Mouse (Mus musculus) intestine, embryonic 15.5 days (tissue): ENCODE data around the gene Zic5. TPM values are rescaled to one million over a fixed set of nuclear protein-coding genes. Genes with fewer than 3 reads are reported as not detected.

Experiments
- ATAC-seq: fragments of 200-750 bp; cut with Nextera tagmentation; 2 replicates; pipeline ENCODE4 v1.8.0; 2017; ENCODE audit warnings: moderate TSS enrichment, moderate library complexity
- H3K27ac ChIP-seq: fragments of 300-500 bp; sonication (generic); 2 replicates; pipeline ENCODE4 v1.5.1; 2015; ENCODE audit warnings: mild to moderate bottlenecking, inconsistent platforms
- H3K27me3 ChIP-seq: fragments of 300-500 bp; sonication (generic); replicated peaks from 2 replicates; pipeline ENCODE4 v1.6.1; 2015; ENCODE audit warnings: inconsistent platforms
- H3K36me3 ChIP-seq: fragments of 300-500 bp; sonication (generic); 2 replicates; pipeline ENCODE4 v1.6.1; 2015; ENCODE audit warnings: inconsistent platforms
- H3K4me1 ChIP-seq: fragments of 300-500 bp; sonication (generic); replicated peaks from 2 replicates; pipeline ENCODE4 v1.6.1; 2015; ENCODE audit warnings: inconsistent platforms
- H3K4me2 ChIP-seq: fragments of 300-500 bp; sonication (generic); replicated peaks from 2 replicates; pipeline ENCODE4 v1.6.1; 2015; ENCODE audit warnings: mild to moderate bottlenecking, inconsistent platforms
- H3K4me3 ChIP-seq: fragments of 300-500 bp; sonication (generic); replicated peaks from 2 replicates; pipeline ENCODE4 v1.5.1; 2015; ENCODE audit warnings: inconsistent platforms
- H3K9ac ChIP-seq: fragments of 300-500 bp; sonication (generic); 2 replicates; pipeline ENCODE4 v1.6.1; 2015; ENCODE audit warnings: inconsistent platforms
- H3K9me3 ChIP-seq: fragments of 300-500 bp; sonication (generic); 2 replicates; pipeline ENCODE4 v1.6.1; 2016; ENCODE audit warnings: inconsistent platforms
- WGBS: fragments of 180-500 bp; shearing (Covaris S2); methylation state at CpG from one replicate; pipeline ENCODE4 v1.1.7; 2015; 5-methylcytosine and 5-hydroxymethylcytosine counted together
- polyA plus RNA-seq: library from polyadenylated mRNA; unstranded; fragments of >200 nt; fragmentation: Nextera tagmentation; extraction: Ambion mirVana; gene quantifications from 2 replicates; pipeline ENCODE4 v1.2.1, GENCODE M21; 2015

Zic5 gene
- polyA plus RNA-seq, 1 experiment from 2014 or later, result not detected

GRCm38 (mm10) chr14:122432558-122432957 lies 32.9 kb downstream of the Zic5 start:
- Histone ChIP-seq H3K9me3 (no peaks in the 10 kb centered on the region), H3K27me3 (no peaks in the 10 kb centered on the region), H3K4me1 (no peaks in the 10 kb centered on the region), H3K9ac (no peak overlapping the region), H3K4me3 (no peak overlapping the region), H3K4me2 (no peak overlapping the region), H3K36me3 (no peaks in the 10 kb centered on the region), H3K27ac (no peak overlapping the region)
- no peak for ATAC-seq
- 57% methylated on average over 3 of the region's 3 CpGs for WGBS

DNA sequence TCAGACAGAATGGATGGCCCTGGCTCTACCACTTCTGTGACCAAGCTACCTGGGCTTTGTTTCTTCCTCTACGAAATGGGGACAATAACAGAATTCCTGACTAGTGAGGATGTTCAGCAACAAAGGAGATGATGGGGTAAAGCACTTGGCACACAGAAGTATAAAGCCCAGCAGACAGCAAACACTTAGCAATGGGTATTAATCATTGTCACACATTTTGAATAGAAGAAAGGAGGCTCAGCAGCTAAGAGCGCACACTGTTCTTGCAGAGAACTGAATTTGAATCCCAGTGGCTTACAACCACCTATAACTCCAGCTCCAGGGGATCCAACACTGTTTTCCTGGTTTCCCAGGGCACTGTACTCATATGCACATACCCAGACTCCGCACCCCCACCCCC lies 37.8 kb downstream of the Zic5 start:
- no peak for ATAC-seq
- no peak overlapping the region for H3K9ac ChIP-seq
- H3K4me3 ChIP-seq, result no peak overlapping the region
- H3K36me3 ChIP-seq, result no peaks in the 10 kb centered on the region
- H3K4me1 ChIP-seq, result no peaks in the 10 kb centered on the region
- no peak overlapping the region for H3K4me2 ChIP-seq
- 80% methylated on average over 3 of the region's 3 CpGs for WGBS
- no peak overlapping the region for H3K27ac ChIP-seq
- no peaks in the 10 kb centered on the region for H3K9me3 ChIP-seq
- H3K27me3 ChIP-seq, result no peaks in the 10 kb centered on the region

DNA sequence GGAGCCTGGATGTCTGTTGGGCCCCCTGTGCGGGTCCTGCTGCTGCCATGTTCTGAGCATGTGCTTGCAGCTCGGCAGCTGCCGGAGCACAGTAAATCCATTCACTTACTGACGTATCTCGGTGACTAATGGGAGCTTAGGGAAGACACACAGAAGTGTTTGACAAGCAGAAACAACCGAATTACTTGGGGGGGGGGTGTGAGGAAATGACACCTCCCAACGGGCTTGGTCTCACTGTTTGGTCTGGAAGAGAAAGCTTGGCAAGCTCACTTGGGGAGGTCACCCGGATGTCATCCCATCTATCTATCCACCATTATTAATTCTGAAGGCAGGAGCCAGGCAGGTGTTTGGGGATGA lies 38.3 kb downstream of the Zic5 start:
- Histone ChIP-seq H3K36me3 (no peaks in the 10 kb centered on the region), H3K4me3 (no peak overlapping the region), H3K4me1 (no peaks in the 10 kb centered on the region), H3K27ac (no peak overlapping the region), H3K9ac (no peak overlapping the region), H3K27me3 (no peaks in the 10 kb centered on the region), H3K9me3 (no peaks in the 10 kb centered on the region), H3K4me2 (no peak overlapping the region)
- ATAC-seq, result no peak
- 46% methylated on average over 8 of the region's 8 CpGs for WGBS

DNA sequence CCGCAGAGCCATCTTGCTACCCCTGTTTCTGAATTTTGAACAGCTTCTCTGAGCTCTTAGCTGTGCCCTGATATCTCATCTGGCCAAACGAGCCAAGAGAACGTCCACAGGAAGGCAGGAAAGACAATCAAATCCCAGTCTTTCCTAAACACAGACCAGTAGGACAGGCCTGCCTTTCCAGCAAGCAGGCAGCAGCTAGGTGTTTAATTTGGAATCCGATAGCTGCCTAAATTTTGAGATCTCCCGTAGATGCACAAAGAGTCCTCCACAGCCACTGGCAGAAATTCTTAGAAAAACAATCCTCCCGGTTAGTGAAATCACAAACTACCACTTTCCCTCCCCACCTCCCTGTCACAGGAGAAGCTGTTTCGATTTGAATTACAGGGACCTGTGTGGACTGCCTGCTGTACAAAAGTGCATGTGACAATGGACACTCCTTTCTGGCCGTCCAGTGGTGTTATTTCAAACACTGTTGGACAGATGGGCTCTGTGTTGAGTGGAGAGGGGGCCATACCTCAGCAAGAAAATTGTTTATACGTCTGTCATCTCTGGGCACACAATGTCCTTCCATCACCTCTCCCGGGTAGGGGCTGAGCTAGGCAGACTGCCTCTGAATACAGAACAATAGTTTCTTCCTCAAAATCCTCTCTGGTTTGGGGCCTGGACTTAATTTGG lies 38.8 kb downstream of the Zic5 start:
- Histone ChIP-seq H3K4me3 (no peak overlapping the region), H3K27me3 (no peaks in the 10 kb centered on the region), H3K27ac (no peak overlapping the region), H3K4me2 (no peak overlapping the region), H3K4me1 (no peaks in the 10 kb centered on the region), H3K9ac (no peak overlapping the region), H3K9me3 (no peaks in the 10 kb centered on the region), H3K36me3 (no peaks in the 10 kb centered on the region)
- ATAC-seq, result no peak
- 36% methylated on average over 10 of the region's 10 CpGs for WGBS

DNA sequence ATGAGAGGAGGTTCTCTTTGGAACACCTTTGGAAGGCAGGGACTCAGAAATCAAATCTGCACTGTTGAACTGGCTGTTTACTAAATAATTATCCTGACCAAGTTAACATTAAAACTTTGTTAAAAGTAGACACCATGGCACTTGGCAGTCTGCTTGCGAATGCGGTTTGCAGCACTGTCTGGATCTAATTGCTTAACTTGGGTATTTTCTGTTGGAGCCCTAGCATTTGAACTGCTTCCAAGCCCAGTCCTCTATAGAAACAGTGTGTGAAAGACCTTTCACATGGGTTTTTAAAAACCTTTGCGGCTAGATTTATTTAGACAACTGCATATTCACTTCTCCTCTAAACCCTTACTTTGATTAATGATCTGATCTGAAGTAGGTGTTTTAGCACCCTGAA lies 41.0 kb downstream of the Zic5 start:
- Histone ChIP-seq H3K9me3 (no peaks in the 10 kb centered on the region), H3K27ac (no peak overlapping the region), H3K27me3 (no peaks in the 10 kb centered on the region), H3K36me3 (no peaks in the 10 kb centered on the region), H3K4me3 (no peak overlapping the region), H3K4me1 (no peaks in the 10 kb centered on the region), H3K4me2 (no peak overlapping the region), H3K9ac (no peak overlapping the region)
- ATAC-seq, result no peak
- 89% methylated on average over 3 of the region's 3 CpGs for WGBS

DNA sequence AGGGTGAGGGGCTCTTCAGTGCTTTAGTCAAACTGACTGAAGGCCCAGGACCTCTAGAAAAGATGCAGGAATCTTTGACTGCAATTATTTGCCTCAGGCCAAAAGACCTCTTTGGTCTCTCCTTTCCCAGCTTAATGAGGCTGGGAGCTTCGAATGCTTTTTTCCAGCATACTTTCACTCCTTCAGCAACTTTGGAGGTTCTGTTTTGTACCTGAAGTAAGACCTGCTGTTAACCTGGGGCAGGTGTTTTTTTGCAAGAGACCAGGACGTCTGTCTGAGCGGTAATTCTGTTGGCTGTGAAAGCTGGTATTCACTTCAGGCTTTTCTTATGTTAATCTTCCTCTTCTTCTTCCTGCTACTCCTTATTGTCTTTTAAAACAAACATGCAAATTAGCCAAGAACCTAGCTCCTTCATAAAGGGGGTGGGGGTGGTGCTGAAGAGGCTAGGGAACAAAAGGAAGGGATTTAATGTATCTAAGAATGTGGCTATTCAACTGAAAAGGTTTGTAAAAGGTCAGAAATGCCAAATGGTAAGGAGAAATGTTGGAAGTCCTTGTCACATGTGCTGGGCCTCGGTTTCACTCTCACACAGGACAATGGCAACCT lies 49.2 kb downstream of the Zic5 start:
- Histone ChIP-seq H3K4me1 (no peaks in the 10 kb centered on the region), H3K4me3 (no peak overlapping the region), H3K27ac (no peak overlapping the region), H3K4me2 (no peak overlapping the region), H3K9me3 (no peaks in the 10 kb centered on the region), H3K36me3 (no peaks in the 10 kb centered on the region), H3K9ac (no peak overlapping the region), H3K27me3 (no peaks in the 10 kb centered on the region)
- ATAC-seq, result no peak
- 34% methylated on average over 4 of the region's 4 CpGs for WGBS

GRCm38 (mm10) chr14:122414786-122415185 lies 50.7 kb downstream of the Zic5 start:
- Histone ChIP-seq H3K27me3 (0 out of 2 replicates have a peak, but pooled peaks cover 1% of the 10 kb centered on the region), H3K27ac (no peak overlapping the region), H3K36me3 (no peaks in the 10 kb centered on the region), H3K4me2 (no peak overlapping the region), H3K4me3 (no peak overlapping the region), H3K4me1 (no peaks in the 10 kb centered on the region), H3K9me3 (no peaks in the 10 kb centered on the region), H3K9ac (no peak overlapping the region)
- WGBS, result 89% methylated on average over 2 of the region's 2 CpGs
- no peak for ATAC-seq

DNA sequence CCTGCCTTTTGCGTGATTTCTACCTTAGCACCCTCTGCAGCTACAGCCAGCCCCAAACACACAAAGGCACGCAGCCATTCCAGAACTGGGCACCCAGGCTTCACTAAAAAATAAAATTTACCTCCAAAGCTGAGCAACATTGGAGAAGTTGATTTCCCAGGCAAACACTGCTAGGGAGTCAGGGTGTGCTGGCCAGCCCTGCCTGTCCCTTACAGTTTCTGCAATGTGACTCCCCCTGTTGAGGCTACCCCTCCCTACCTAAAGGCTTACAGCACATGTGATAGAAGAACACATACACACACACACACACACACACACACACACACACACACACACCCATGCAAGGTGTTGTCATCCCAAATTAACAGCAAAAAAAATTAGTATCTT lies 51.9 kb downstream of the Zic5 start:
- Histone ChIP-seq H3K4me1 (no peaks in the 10 kb centered on the region), H3K27me3 (0 out of 2 replicates have a peak, but pooled peaks cover 4% of the 10 kb centered on the region), H3K9ac (no peak overlapping the region), H3K36me3 (no peaks in the 10 kb centered on the region), H3K4me2 (no peak overlapping the region), H3K27ac (no peak overlapping the region), H3K9me3 (no peaks in the 10 kb centered on the region), H3K4me3 (no peak overlapping the region)
- WGBS, result 70% methylated on average over 2 of the region's 2 CpGs
- ATAC-seq, result no peak

- WGBS, result 64% methylated on average over 2 of the region's 2 CpGs
- Histone ChIP-seq H3K9me3 (no peaks in the 10 kb centered on the region), H3K4me2 (no peak overlapping the region), H3K36me3 (no peaks in the 10 kb centered on the region), H3K4me3 (no peak overlapping the region), H3K27me3 (peaks cover 8% of the 10 kb centered on the region; the same call in 1 of the 2 replicates), H3K4me1 (no peaks in the 10 kb centered on the region), H3K9ac (no peak overlapping the region), H3K27ac (no peak overlapping the region)
- ATAC-seq, result no peak
These were observed 52.5 kb downstream of the Zic5 start for GRCm38 (mm10) chr14:122412841-122413541.

Other genes with a start within 250 kb of the Zic5 start
- gene Gm5089, start 14.6 kb downstream of the Zic5 start, polyA plus RNA-seq, result not detected in 2 replicates
- not detected in 2 replicates for gene Zic2, start 9.8 kb upstream of the Zic5 start, polyA plus RNA-seq
- gene Gm10837, start 24.9 kb upstream of the Zic5 start, polyA plus RNA-seq, result not detected in 2 replicates
- 18.9 and 19.1 TPM in 2 replicates for gene Pcca, start 68.6 kb upstream of the Zic5 start, polyA plus RNA-seq